Mouse (Mus musculus) regulatory T cell (primary cell): ENCODE measurements around the gene St7.

ENCODE experiments used
- in situ Hi-C: fragments of 300-600 bp; cut with MboI, MseI; formaldehyde crosslinking; loops from one replicate; pipeline ENCODE4 v1.15.1; 2025; ENCODE audit warnings: high pct_unique_total_duplicates

The St7 gene

DNA sequence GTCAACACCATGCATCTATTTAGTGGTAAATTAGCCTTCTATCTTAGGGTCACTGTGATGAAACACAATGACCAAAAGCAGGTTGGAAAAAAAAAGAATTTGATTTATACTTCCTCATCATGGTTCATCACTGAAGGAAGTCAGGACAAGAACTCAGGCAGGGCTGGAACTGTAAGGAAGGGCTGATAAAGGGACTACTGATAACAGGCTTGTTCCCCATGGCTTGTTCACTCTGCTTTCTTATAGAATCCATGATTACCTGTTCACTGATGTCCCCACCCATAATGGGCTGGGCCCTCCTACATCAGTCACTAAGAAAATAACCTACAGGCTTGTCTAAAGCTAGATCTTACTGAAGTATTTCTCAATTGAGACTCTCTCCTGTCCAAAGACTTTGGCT is 190.2 kb downstream of the St7 start:
- in situ Hi-C loops, result no loop called here

DNA sequence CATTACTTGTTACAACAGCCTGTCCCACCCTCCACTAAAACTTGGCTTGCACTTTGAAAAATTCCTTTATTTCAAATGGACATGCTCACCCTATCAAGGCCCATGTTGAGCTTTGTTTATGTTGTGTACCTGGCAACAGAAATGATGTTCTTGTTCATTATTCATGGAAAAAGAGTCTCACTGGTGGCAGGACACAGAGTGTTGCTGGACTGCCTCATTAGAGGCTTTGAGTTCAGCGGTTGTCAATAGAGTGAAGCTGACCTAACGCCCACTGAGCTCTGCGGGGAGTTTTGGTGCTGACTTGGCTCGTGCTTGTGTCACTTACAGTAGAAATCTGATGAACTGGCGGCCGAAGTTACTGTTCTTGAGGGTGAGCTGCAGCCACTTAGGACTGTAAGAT is 195.0 kb downstream of the St7 start:
- in situ Hi-C loops, result no loop called here

- in situ Hi-C loops, result no loop called here
These were observed 202.8 kb downstream of the St7 start for GRCm38 (mm10) chr6:17895562-17895961.

DNA sequence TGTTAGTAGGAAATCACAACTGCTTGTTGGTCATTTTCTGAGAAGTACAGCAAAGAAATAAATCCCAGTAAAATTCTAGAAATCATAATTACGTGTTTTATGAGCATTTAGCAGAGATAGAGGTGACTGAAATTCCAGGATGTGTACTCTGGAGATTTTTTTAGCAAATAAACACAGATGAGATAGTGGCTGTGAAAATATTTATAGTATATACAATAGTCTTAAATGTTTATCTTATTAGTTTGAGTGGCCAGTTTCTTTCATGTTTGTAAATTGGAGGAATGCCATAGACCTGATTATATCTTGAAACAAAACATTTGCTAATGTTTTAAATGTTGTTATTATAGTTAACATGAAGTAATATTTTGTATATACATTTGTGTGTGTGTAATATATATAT is 205.8 kb downstream of the St7 start:
- in situ Hi-C loops, result no loop called here

- in situ Hi-C loops, result no loop called here
These were observed 210.6 kb downstream of the St7 start for GRCm38 (mm10) chr6:17903355-17903754.

DNA sequence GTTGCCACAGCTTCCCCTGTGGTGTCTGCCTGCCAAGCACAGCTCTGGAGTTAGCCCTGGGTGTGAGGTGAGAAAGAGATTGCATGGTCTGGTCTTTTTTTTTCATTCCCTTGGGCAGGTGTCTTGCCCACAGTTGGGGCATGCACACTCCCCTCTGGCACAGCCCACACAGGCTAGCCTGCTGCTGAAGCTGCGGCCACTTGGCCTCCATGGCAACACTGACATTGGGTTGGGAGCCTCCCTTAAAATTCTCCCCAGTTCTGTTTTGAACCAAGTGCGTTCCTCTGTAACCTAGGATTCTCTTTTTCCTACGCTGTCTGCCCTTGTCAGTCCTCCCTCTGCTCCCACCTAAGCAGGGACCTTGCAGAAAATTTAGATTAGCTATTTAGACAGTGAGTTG is 213.0 kb downstream of the St7 start:
- in situ Hi-C loops, result no loop called here

DNA sequence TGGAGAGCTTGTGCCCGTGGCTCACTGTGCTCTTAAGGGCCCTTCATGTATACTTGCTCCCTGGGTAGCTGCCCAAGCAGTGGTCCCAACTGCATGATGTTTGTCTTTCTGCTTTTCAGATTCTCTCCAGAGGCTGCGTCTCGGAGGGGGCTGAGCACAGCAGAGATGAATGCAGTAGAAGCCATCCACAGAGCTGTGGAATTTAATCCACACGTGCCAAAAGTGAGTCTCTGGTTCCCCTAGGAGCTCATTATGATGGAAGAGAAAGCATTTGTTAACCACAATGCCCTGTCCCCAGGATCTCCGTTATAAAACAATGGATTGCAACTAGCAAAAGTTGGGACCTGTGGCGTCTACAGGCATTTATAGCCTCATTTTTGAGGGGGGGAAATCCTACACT is 213.6 kb downstream of the St7 start:
- in situ Hi-C loops, result no loop called here

DNA sequence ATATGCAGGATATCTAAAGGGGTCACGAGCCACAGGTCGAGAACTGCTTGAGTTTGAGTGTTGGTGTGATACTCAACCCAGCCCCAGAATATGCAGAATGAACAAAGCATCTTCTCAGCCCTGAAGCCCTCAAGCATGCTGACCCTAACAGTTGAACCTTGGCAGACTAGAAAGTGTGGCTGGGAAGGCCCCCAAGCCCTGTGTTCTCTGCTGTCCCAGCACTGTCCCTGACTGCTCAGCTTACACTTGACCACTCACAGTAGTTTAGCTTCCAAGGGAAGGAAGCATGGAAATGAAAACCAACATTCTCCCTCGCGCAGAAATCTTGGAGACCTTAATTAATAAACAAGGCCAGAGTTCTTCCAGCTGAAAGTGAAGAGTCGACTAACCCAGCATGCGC is 219.6 kb downstream of the St7 start:
- in situ Hi-C loops, result no loop called here

- in situ Hi-C loops, result no loop called here
These were observed 220.1 kb downstream of the St7 start for GRCm38 (mm10) chr6:17912825-17913224.

GRCm38 (mm10) chr6:17913315-17913714 is 220.6 kb downstream of the St7 start:
- in situ Hi-C loops, result no loop called here

DNA sequence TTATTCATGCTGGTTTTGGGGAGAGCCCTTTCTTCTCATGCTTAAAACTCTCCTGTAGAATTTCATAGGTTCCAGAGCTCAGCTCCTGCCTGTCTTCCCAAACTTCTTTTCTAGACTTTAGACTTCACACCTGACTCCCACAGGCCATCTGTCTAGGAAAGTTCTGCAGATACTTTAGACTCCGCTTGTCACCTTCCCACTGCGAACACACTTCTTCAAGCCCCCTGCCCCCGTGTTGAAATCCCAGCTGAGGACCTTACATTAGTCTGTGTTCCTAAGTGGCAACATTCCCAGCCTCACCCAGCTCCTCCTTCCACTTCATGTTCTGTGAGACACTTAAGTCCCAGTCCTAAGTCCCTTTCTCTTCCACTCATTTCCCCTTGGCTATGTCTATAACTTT is 221.6 kb downstream of the St7 start:
- in situ Hi-C loops, result no loop called here

GRCm38 (mm10) chr6:17917233-17917632 is 224.5 kb downstream of the St7 start:
- in situ Hi-C loops, result no loop called here

DNA sequence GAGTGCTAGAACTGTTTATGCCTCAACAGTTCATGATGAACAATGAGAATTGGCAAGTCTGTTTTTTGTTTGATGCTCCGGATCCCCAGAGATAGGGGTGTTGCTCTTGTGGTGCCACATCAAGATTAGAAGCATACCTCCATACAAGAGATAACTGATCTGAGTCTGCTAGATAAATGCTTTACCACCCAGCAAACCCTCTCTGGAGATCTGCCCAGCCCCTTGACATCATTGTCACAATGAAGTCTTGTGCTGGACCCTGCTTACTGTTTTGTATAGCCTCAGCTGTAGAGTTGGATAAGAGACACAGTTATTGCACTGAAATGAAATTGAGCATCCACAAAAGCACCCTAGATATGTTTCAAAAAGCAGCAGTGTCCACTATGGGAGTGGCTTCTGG is 229.4 kb downstream of the St7 start:
- in situ Hi-C loops, result no loop called here

GRCm38 (mm10) chr6:17922967-17923366 is 230.2 kb downstream of the St7 start:
- in situ Hi-C loops, result no loop called here

GRCm38 (mm10) chr6:17923370-17923769 is 230.6 kb downstream of the St7 start:
- in situ Hi-C loops, result no loop called here

GRCm38 (mm10) chr6:17923894-17924505 is 231.3 kb downstream of the St7 start:
- in situ Hi-C loops, result no loop called here

DNA sequence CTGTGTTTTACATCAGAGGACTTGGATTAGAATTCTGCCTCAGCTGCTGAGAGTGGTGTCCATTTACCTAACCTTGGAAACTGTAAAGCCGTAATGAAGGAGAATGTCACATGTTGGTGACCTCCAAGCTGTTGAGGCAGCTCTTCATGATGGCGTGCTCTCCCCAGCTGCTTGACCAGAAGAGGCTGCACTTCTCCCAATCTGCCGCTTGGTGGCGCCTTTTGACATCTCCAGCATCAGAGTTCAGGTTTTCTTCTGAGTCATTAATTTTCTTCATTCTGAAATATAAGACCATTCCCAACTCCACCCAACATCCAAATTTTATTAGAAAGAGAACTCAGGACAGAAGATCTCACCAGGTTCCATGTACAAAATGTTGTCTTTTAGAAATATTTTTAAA is 232.5 kb downstream of the St7 start:
- in situ Hi-C loops, result no loop called here

- in situ Hi-C loops, result no loop called here
These were observed 235.0 kb downstream of the St7 start for GRCm38 (mm10) chr6:17927746-17928145.

DNA sequence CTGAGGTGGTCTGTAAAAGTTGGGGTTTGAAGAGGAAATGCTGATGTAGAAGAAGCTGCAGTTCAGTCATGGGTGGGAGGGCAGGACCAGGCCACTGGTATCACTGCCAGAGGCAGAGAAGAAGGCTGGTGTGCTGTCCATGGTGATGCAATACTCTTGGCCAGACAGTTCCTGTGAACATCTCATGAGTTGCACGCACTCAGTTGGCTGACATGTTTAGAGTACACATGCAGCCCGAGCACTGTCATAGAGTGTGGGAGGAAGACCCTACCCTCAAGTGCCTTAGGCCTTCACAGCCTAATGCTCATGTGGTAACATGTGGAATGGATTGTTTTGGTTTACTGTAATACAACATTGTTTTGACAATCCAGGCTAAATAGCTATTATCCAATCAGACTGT is 238.5 kb downstream of the St7 start:
- in situ Hi-C loops, result no loop called here

DNA sequence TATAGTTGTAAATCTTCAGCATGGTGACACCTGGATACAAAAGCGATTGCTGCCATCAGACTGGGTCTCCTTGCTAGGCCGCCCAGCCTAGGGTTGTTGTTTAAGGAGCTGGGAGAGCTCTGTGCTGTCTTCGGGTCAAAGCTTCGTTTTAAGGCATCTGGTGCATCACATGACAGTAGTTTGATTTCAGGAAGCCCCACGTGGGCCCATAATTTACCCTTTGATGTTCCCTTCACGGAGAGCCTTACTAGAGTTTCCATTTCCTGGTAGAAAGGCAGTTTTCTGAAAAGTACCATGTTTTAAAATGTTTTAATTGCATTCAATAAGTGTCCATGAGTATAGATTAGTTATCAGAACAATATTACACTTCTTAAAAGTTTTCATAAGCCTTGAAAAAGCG is 239.1 kb downstream of the St7 start:
- in situ Hi-C loops, result no loop called here

- in situ Hi-C loops, result no loop called here
These were observed 240.1 kb downstream of the St7 start for GRCm38 (mm10) chr6:17932806-17933205.

DNA sequence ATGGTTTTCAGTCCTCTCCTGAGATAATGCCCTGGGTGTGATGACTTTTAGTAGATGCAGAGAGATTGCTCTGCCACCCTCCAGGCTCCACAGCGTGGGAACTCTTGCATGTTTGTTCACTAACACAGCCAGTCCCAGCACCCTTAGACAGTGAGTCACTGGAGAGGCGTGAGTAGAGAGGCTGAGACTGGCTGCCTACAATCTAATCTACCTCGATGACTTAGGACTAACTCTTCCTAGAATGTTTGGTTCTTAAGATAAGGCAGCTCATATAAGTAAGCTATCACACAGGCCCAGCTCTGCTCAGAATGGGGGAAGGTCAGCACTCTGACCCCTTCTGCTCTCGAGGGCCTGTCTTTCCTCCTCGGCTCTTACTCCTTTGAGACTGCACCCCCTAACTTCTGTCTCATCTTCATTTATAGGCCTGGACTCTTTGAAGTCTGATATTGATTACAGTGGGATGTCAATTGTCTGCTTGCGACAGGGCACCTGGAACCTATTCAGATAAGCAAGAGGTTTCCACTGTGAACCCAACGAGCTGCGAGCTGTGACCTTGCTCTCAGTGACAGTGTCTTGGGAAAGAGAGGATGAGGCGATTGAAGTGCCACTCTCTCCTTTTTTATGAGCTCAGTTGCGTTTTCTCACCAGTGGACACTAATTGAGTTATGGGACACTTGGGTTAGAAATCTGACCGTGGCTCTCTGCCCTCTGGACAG is 246.1 kb downstream of the St7 start:
- in situ Hi-C loops, result no loop called here

DNA sequence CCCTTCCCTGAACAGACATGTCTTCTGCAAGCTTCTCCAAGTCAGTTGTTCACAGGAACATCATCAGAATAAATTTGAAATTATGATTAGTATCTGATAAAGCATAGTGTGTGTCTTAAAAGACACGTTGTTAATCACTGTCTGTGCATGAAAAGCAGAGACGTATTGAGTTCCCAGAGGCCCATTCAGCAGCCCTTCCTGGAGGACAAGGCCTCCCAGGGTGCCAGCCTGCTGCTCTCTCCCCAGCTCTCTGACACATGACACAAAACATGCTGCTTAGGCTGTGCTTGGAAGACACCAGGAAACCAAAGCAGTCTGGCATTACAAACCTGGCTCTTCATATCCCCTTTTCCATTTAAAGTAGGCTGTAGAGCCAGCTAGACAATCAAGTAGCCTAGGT is 249.2 kb downstream of the St7 start:
- in situ Hi-C loops, result no loop called here

GRCm38 (mm10) chr6:17942344-17942743 is 249.6 kb downstream of the St7 start:
- in situ Hi-C loops, result no loop called here
